Mouse (Mus musculus) inflammation-experienced regulatory T-cells, adult 6 months (primary cell): ENCODE results near the gene Bud23. TPM values are rescaled to one million over a fixed set of nuclear protein-coding genes. Genes with fewer than 3 reads are reported as not detected.
"Not testable (repeated sequence)": the region's sequence is repeated elsewhere in the genome, so short reads cannot be mapped to it uniquely, and the experiment has no call there.

ENCODE experiments used
- ATAC-seq: one replicate; pipeline ENCODE4 v1.8.0; 2017
- polyA plus RNA-seq, 3 experiments: library from polyadenylated mRNA; unstranded; fragments of 100-300 nt; shearing (Covaris generic); gene quantifications; one replicate each; pipeline ENCODE4 v1.2.1; 2017

Gene Bud23
- polyA plus RNA-seq, 3 experiments from 2014 or later = 63.3 to 71.1 (median 67.0) TPM

- ATAC-seq = no peak
These were observed 5.7 kb upstream of the Bud23 start for GRCm38 (mm10) chr5:135070448-135070847.

GRCm38 (mm10) chr5:135066008-135066407 lies 1.2 kb upstream of the Bud23 start:
- ATAC-seq = no peak

- ATAC-seq = peak; percentile 60
These were observed 385 bp downstream of the Bud23 start for GRCm38 (mm10) chr5:135064382-135064766.

GRCm38 (mm10) chr5:135063629-135064381 lies 954 bp downstream of the Bud23 start, which contains the start of gene Dnajc30:
Dnajc30 (plus strand) TSS chr5:135064202.
- ATAC-seq = peak; percentile 98

GRCm38 (mm10) chr5:135053356-135053755 lies 11.4 kb downstream of the Bud23 start:
- no peak for ATAC-seq

- ATAC-seq = not testable (repeated sequence)
These were observed 15.5 kb downstream of the Bud23 start for GRCm38 (mm10) chr5:135049268-135049667.

- ATAC-seq = no peak
These were observed 16.2 kb downstream of the Bud23 start for GRCm38 (mm10) chr5:135048539-135048938.

GRCm38 (mm10) chr5:135044575-135044974 lies 20.2 kb downstream of the Bud23 start:
- no peak for ATAC-seq

GRCm38 (mm10) chr5:135042105-135042788 lies 22.5 kb downstream of the Bud23 start:
- no peak for ATAC-seq

- ATAC-seq = no peak
These were observed 24.0 kb downstream of the Bud23 start for GRCm38 (mm10) chr5:135040777-135041176.

- ATAC-seq = no peak
These were observed 24.7 kb downstream of the Bud23 start for GRCm38 (mm10) chr5:135040059-135040458.

GRCm38 (mm10) chr5:135039541-135039940 lies 25.2 kb downstream of the Bud23 start:
- no peak for ATAC-seq

GRCm38 (mm10) chr5:135037946-135038345 lies 26.8 kb downstream of the Bud23 start:
- no peak for ATAC-seq

- no peak for ATAC-seq
These were observed 29.0 kb downstream of the Bud23 start for GRCm38 (mm10) chr5:135035608-135036359.

- no peak for ATAC-seq
These were observed 30.2 kb downstream of the Bud23 start for GRCm38 (mm10) chr5:135034593-135034992.

GRCm38 (mm10) chr5:135032581-135032980 lies 32.2 kb downstream of the Bud23 start:
- no peak for ATAC-seq

GRCm38 (mm10) chr5:135029007-135029854 lies 35.5 kb downstream of the Bud23 start:
- ATAC-seq = no peak

- no peak for ATAC-seq
These were observed 38.9 kb downstream of the Bud23 start for GRCm38 (mm10) chr5:135025899-135026298.

- ATAC-seq = peak; percentile 77
These were observed 40.0 kb downstream of the Bud23 start for GRCm38 (mm10) chr5:135024665-135025224.

- ATAC-seq = peak; percentile 44
These were observed 41.2 kb downstream of the Bud23 start, which contains the start of gene Stx1a for GRCm38 (mm10) chr5:135023344-135024173. Stx1a (plus strand) TSS chr5:135023482.

- ATAC-seq = no peak
These were observed 42.9 kb downstream of the Bud23 start for GRCm38 (mm10) chr5:135021814-135022213.
